Mouse (Mus musculus) heart, postnatal 0 days (tissue): ENCODE data around the gene Rgs6.
A peak's percentile ranks its signal among the peaks of the same experiment; 100 is the strongest.

ENCODE experiments used
- CTCF ChIP-seq: IDR thresholded peaks from 2 replicates; pipeline ENCODE4 v1.5.1; 2016; ENCODE audit warnings: antibody characterized with exemption, control low read depth, low read depth
- EP300 ChIP-seq: IDR thresholded peaks from 2 replicates; pipeline ENCODE4 v1.6.1; 2016; ENCODE audit warnings: antibody characterized with exemption, low read depth

GRCm38 (mm10) chr12:82586592-82586991, 1.5 kb upstream of the Rgs6 start:
- peak; percentile 64 for TF ChIP-seq CTCF
- no peak for TF ChIP-seq EP300
